Comparison of ENCODE assay signal across 21 mouse cellular contexts in the genomic region with DNA sequence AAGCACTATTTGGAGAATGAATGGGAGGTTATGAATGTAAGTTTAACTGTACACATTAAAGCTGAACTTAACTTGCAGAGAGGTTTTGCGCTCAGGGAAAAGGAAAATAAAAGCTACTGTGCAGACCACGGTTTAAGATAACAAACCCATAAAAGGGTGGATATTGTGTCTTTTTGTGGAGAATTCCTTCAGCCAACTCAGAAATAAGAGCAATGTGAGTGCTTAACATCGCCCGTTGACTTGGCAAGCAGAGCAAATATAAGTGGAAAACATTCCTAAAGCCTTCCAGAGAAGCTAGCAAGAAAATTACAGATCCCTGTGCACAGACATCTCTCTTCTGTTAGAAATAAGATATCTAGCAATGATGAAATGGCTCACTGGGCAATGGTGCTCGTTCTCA.
"Had no signal": no experiment of that assay in that cellular context is flagged by ENCODE, and none has a peak within 500 bp of the region (broad histone marks: within the 10 kb centered on the region; RNA-seq: fewer than 3 reads in every experiment).

No protein-coding gene starts in this region.

- H3K4me3 ChIP-seq: layer of hippocampus, adult 2 months; limb, embryonic 15.5 days; midbrain, embryonic 12.5 days; myocyte; neural tube, embryonic 13.5 days; stomach, embryonic 15.5 days had no signal

- ATAC-seq: liver, postnatal 0 days; lung, postnatal 0 days; midbrain, embryonic 16.5 days had no signal

- H3K27ac ChIP-seq: layer of hippocampus, adult 2 months; limb, embryonic 15.5 days; liver, embryonic 14.5 days; macrophage; midbrain, embryonic 12.5 days; neural tube, embryonic 13.5 days; stomach, embryonic 15.5 days had no signal

- H3K9ac ChIP-seq: limb, embryonic 15.5 days; liver, embryonic 14.5 days; liver, postnatal 0 days; lung, embryonic 14.5 days; midbrain, embryonic 12.5 days; neural tube, embryonic 13.5 days; stomach, embryonic 15.5 days had no signal

- H3K4me2 ChIP-seq: limb, embryonic 15.5 days; liver, embryonic 11.5 days; lung, embryonic 14.5 days; midbrain, embryonic 12.5 days; neural tube, embryonic 13.5 days; stomach, embryonic 15.5 days had no signal

- H3K4me1 ChIP-seq: limb, embryonic 15.5 days; midbrain, embryonic 12.5 days; neural tube, embryonic 13.5 days; stomach, embryonic 15.5 days had no signal

- DNase-seq: kidney, adult 18-20 months; kidney, adult 9 months; kidney, postnatal 25 days; layer of hippocampus, adult 9-11 months; liver, postnatal 0 days; lung, embryonic 14.5 days; retina, postnatal 1 day; right cerebral cortex, postnatal 25 days; spleen, adult 18-20 months; thymus, postnatal 25 days had no signal

- H3K36me3 ChIP-seq: limb, embryonic 15.5 days; midbrain, embryonic 12.5 days; neural tube, embryonic 13.5 days; stomach, embryonic 15.5 days had no signal

- H3K27me3 ChIP-seq: limb, embryonic 15.5 days; midbrain, embryonic 12.5 days; neural tube, embryonic 13.5 days; stomach, embryonic 15.5 days had no signal

- H3K9me3 ChIP-seq: limb, embryonic 15.5 days; midbrain, embryonic 12.5 days; neural tube, embryonic 13.5 days; stomach, embryonic 15.5 days had no signal
